Mouse (Mus musculus) sigmoid colon, adult 10 weeks (tissue): ENCODE results near the gene 4930502E18Rik. TPM values are rescaled to one million over a fixed set of nuclear protein-coding genes. Genes with fewer than 3 reads are reported as not detected.

Source experiments
- polyA plus RNA-seq: library from polyadenylated mRNA; stranded (reverse); fragments of 350-450 nt; fragmentation: Illumina TruSeq; extraction: RNeasy Lipid Tissue Mini Kit (QIAGEN cat#74804); gene quantifications from one replicate; pipeline ENCODE4 v1.2.3, GENCODE M21; 2014; ENCODE audit warnings: low read depth, low replicate concordance

The 4930502E18Rik gene
- polyA plus RNA-seq = 0.73 TPM

DNA sequence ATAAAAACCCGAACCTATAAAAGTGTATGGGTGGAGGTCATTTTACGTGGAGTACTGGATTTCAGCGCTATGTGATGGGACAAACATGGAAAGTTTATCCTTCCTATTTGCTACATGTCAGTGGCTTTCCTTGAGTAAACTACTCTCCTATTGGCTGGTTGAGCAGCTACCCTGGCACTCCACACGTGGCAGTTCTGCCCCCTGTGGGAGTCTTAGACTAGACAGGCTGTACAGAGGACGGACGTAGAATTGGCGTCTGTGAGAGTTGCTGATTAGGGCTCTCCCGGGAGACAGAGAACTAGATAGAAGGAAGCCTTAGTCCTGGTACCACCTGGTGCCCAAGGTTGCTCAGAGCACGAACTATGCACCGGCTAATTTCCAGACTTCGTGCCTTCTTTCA is at the start of gene 4930502E18Rik:
Gene 4930502E18Rik, plus strand, starts transcription at position 231 of the 400 bp plus-strand sequence.

GRCm38 (mm10) chrX:53757736-53758135 is 33.1 kb downstream of the 4930502E18Rik start, which contains the start of gene 1700013H16Rik:
Gene 1700013H16Rik (minus strand): TSS chrX:53757831.

GRCm38 (mm10) chrX:53776276-53776675 is 51.6 kb downstream of the 4930502E18Rik start, which contains the start of gene Zfp36l3:
Gene Zfp36l3 (minus strand): TSS chrX:53776394.

Other genes with a start within 250 kb of the 4930502E18Rik start
- not detected for gene Rtl8c, start 116.8 kb upstream of the 4930502E18Rik start, polyA plus RNA-seq
- not detected for gene Gm14597, start 115.8 kb upstream of the 4930502E18Rik start, polyA plus RNA-seq
- 3.2 TPM for gene Rtl8a, start 81.1 kb upstream of the 4930502E18Rik start, polyA plus RNA-seq
- gene Rtl8b, start 54.4 kb upstream of the 4930502E18Rik start, polyA plus RNA-seq = 2.5 TPM
- gene 1700013H16Rik, start 33.0 kb downstream of the 4930502E18Rik start, polyA plus RNA-seq = not detected
- not detected for gene Zfp36l3, start 51.6 kb downstream of the 4930502E18Rik start, polyA plus RNA-seq
- gene Xlr, start 72.9 kb downstream of the 4930502E18Rik start, polyA plus RNA-seq = 14.6 TPM